Mouse (Mus musculus) liver, adult 2 months (tissue): Measurements from ENCODE around the gene Gm20388. TPM values are rescaled to one million over a fixed set of nuclear protein-coding genes. Genes with fewer than 3 reads are reported as not detected.

Experiments used
- DNase-seq: peaks from one replicate; pipeline ENCODE4 v3.0.0-alpha.2; 2011; ENCODE audit warnings: low read depth, low spot score; ENCODE audit errors: extremely low read depth
- H3K27ac ChIP-seq: fragments of 200-500 bp; replicated peaks from 2 replicates; pipeline ENCODE4 v1.5.1; 2012; ENCODE audit warnings: low read depth, mild to moderate bottlenecking, control low read depth, inconsistent platforms, low read length; ENCODE audit not compliant: insufficient read depth
- H3K27me3 ChIP-seq: fragments of 200-500 bp; 2 replicates; pipeline ENCODE4 v1.6.1; 2012; ENCODE audit warnings: mild to moderate bottlenecking, moderate library complexity, low read length, inconsistent platforms; ENCODE audit not compliant: control insufficient read depth, insufficient read depth
- H3K36me3 ChIP-seq: fragments of 200-500 bp; 2 replicates; pipeline ENCODE4 v1.6.1; 2012; ENCODE audit warnings: low read length, inconsistent platforms; ENCODE audit not compliant: control insufficient read depth, insufficient read depth
- H3K4me1 ChIP-seq: fragments of 200-500 bp; 2 replicates; pipeline ENCODE4 v1.6.1; 2011; ENCODE audit warnings: low read length; ENCODE audit not compliant: control insufficient read depth, insufficient read depth
- H3K4me3 ChIP-seq: fragments of 200-500 bp; 2 replicates; pipeline ENCODE4 v1.5.1; 2011; ENCODE audit warnings: low read depth, mild to moderate bottlenecking, control low read depth, low read length, moderate library complexity; ENCODE audit not compliant: insufficient read depth
- H3K79me2 ChIP-seq: fragments of 200-500 bp; 2 replicates; pipeline ENCODE4 v1.6.1; 2012; ENCODE audit warnings: inconsistent platforms, mild to moderate bottlenecking, low read length, moderate library complexity; ENCODE audit not compliant: control insufficient read depth, insufficient read depth
- H3K9ac ChIP-seq: fragments of 200-500 bp; 2 replicates; pipeline ENCODE4 v1.6.1; 2012; ENCODE audit warnings: low read depth, mild to moderate bottlenecking, control low read depth, inconsistent platforms, low read length
- CTCF ChIP-seq: fragments of 200-500 bp; IDR thresholded peaks from 2 replicates; pipeline ENCODE4 v1.5.1; 2011; ENCODE audit warnings: low read depth, low read length, control low read depth
- POLR2A ChIP-seq: fragments of 200-500 bp; IDR thresholded peaks from 2 replicates; pipeline ENCODE4 v1.6.1; 2011; ENCODE audit warnings: low read length, control low read depth; ENCODE audit not compliant: insufficient read depth; ENCODE audit errors: extremely low read depth
- WGBS: fragments of 180-500 bp; shearing (Covaris S2); methylation state at CpG from one replicate; pipeline ENCODE4 v1.1.7; 2018; 5-methylcytosine and 5-hydroxymethylcytosine counted together
- polyA plus RNA-seq: library from polyadenylated mRNA; depleted of rRNA; stranded (reverse); fragments of >200 nt; gene quantifications from 2 replicates; pipeline ENCODE4 v1.2.3, GENCODE M21; 2012
- total RNA-seq: library from RNA; depleted of rRNA; stranded (reverse); fragments of >200 nt; gene quantifications from 2 replicates; pipeline ENCODE4 v1.2.3, GENCODE M21; 2014

Gm20388 gene
- total and polyA plus RNA-seq, 2 experiments = 6.4 to 19.9 TPM

DNA sequence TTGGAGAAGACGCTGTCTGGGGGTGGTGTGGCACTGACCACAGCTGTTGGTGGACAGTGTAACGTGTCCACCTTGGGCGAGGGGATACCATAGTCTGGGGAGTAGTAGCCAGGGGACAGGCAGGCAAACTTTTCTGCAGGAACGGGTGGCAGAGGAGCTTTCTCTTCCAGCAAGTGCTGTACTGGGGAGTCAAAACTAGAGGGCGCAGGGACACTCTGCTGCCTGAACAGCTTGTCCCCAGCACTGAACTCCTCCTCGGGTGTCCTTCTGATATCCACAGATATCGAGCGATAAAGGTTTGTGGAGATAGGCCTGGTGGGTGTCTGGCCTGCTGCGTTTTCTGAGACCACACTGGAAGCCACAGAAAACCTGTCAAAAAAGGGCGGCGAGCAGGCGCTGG, 2980.8 kb downstream of the Gm20388 start:
- TF ChIP-seq CTCF (0 out of 2 replicates have a peak, but pooled peaks have one; percentile 37), POLR2A (no peak)
- Histone ChIP-seq H3K9ac (no peak overlapping the region), H3K4me1 (no peaks in the 10 kb centered on the region), H3K36me3 (peaks cover 44% of the 10 kb centered on the region), H3K4me3 (no peak overlapping the region), H3K27ac (no peak overlapping the region), H3K27me3 (no peaks in the 10 kb centered on the region), H3K79me2 (no peaks in the 10 kb centered on the region)
- no peak for DNase-seq
- 87% methylated on average over 12 of the region's 12 CpGs for WGBS

DNA sequence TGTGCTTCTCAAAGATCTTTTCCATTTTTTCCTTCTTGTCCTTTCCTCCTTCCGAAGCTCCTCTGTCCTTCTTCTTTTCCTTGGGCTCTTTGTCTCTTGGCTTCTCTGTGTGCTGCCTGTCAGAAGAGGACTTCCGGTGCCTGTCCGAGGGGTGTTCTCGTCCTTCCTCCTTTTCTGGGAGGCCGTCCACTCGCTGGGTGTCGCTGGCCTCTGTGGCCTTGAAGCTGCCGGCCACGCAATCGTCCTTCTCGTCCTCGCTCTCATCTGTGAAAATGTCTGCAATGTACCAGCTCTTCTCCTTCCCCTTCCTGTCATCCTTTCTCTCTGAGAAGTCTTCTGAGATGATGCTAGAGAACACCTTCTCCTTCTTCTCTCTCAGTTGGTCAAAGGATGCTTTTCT, 2982.8 kb downstream of the Gm20388 start:
- DNase-seq = no peak
- 69% methylated on average over 12 of the region's 12 CpGs for WGBS
- no peaks in the 10 kb centered on the region for H3K27me3 ChIP-seq
- H3K79me2 ChIP-seq = no peaks in the 10 kb centered on the region
- no peak for TF ChIP-seq CTCF
- TF ChIP-seq POLR2A = no peak
- H3K36me3 ChIP-seq = peaks cover 42% of the 10 kb centered on the region
- H3K4me3 ChIP-seq = no peak overlapping the region
- H3K27ac ChIP-seq = no peak overlapping the region
- no peak overlapping the region for H3K9ac ChIP-seq
- peaks cover 4% of the 10 kb centered on the region for H3K4me1 ChIP-seq

DNA sequence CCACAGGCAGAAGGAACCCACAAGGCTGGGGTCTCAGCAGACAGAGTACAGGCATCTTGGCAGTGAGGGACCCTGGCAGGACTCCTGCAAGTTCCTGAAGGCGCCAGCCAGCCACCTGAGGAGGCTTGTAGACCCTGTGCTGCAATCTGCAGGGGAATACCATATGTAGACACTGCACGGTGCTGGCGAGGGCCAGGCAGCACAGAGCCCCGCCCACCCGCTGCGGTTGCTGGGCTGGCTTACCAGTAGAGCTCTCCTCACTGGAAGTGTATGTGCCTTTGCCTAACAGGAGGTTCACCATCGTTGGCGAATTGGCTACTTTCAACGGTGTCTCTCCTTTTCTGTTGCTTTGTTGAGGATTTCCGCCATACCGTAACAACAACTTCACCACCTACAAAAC, 2985.7 kb downstream of the Gm20388 start:
- Histone ChIP-seq H3K27me3 (no peaks in the 10 kb centered on the region), H3K4me1 (peaks cover 15% of the 10 kb centered on the region), H3K27ac (no peak overlapping the region), H3K9ac (no peak overlapping the region), H3K4me3 (no peak overlapping the region), H3K79me2 (peaks cover 11% of the 10 kb centered on the region; the same call in 1 of the 2 replicates), H3K36me3 (peaks cover 36% of the 10 kb centered on the region)
- 97% methylated on average over 11 of the region's 11 CpGs for WGBS
- TF ChIP-seq CTCF (no peak), POLR2A (no peak)
- DNase-seq = no peak

DNA sequence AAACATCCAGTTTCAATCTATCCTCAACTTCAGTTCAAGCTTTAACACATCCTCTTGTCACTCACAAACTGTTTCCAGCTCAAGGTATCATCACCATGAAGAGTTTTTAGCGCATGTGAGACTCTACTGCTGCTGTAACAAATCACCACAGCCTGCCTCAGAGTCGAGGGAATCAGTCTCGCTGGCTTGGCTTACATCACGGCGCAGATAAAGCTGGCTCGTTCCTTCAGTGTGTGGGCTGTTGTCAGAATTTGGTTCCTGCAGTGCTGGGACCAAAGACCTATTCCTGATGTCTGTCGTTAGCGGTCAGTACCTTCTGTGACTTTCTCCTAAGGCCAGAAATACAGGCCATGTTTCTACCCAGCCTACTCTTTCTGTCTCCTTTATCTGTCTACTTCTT, 2986.6 kb downstream of the Gm20388 start:
- TF ChIP-seq POLR2A (no peak), CTCF (no peak)
- peaks cover 20% of the 10 kb centered on the region for H3K4me1 ChIP-seq
- H3K27me3 ChIP-seq = no peaks in the 10 kb centered on the region
- H3K9ac ChIP-seq = no peak overlapping the region
- peaks cover 11% of the 10 kb centered on the region; the same call in 1 of the 2 replicates for H3K79me2 ChIP-seq
- H3K4me3 ChIP-seq = no peak overlapping the region
- DNase-seq = no peak
- peaks cover 34% of the 10 kb centered on the region for H3K36me3 ChIP-seq
- no peak overlapping the region for H3K27ac ChIP-seq
- WGBS = 88% methylated on average over 8 of the region's 8 CpGs

DNA sequence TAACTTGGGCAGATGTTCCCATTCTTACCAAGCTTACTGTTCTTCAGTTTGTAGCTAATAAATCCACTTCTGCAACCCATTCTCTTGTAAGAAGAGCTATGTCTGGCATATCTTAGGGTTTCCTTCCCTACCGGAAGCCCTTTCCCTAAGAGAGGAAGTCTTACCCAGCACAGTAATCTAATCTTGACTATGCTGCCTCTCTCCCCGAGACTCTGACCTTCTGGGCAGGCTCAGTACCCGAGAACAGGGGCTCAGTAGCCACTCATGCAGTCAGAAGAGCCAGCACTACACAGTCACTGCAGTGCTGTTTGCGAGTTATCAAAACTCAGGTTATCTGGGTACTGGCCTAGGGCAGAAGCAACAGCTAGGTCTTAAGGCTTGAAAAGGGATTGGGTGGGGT, 2987.4 kb downstream of the Gm20388 start:
- DNase-seq = no peak
- TF ChIP-seq POLR2A = no peak
- no peak for TF ChIP-seq CTCF
- H3K27me3 ChIP-seq = no peaks in the 10 kb centered on the region
- peaks cover 30% of the 10 kb centered on the region for H3K36me3 ChIP-seq
- H3K27ac ChIP-seq = peak overlapping the region; percentile 42
- peaks cover 11% of the 10 kb centered on the region; the same call in 1 of the 2 replicates for H3K79me2 ChIP-seq
- WGBS = 66% methylated on average over 4 of the region's 4 CpGs
- no peak overlapping the region for H3K9ac ChIP-seq
- no peak overlapping the region for H3K4me3 ChIP-seq
- peaks cover 27% of the 10 kb centered on the region for H3K4me1 ChIP-seq

DNA sequence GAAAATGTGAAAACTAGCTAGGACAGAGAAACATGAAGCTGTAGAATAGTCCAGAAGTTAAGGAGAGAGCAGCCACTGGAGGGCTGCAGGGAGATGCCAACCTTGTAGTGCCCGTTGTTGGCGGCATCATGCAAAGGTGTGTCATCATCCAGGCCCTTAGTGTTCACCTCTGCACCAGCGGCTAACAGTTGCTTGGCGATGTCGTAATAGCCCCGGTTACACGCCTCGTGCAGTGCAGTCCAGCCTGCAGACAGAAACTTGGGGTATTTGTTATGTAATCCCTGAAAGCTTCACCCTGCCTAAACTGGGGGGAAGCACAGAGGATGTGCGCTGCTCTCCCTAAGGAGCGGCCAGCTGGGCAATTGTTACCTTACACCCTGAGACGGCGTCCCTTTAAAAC, 2987.8 kb downstream of the Gm20388 start:
- Histone ChIP-seq H3K27ac (peak overlapping the region; percentile 42), H3K36me3 (peaks cover 27% of the 10 kb centered on the region), H3K4me3 (no peak overlapping the region), H3K27me3 (no peaks in the 10 kb centered on the region), H3K9ac (no peak overlapping the region), H3K4me1 (peaks cover 28% of the 10 kb centered on the region), H3K79me2 (peaks cover 11% of the 10 kb centered on the region; the same call in 1 of the 2 replicates)
- TF ChIP-seq POLR2A (no peak), CTCF (peak; percentile 54)
- DNase-seq = peak; percentile 91
- WGBS = 32% methylated on average over 12 of the region's 12 CpGs
